Mouse (Mus musculus) cerebellum, postnatal 36 days (tissue): ENCODE measurements around the gene Snap29.

Experiments used
- DNase-seq, 2 experiments: peaks; one replicate each; pipeline ENCODE4 v3.0.0; 2021 to 2022; ENCODE audit warnings: mixed read lengths in 2 of 2

The Snap29 gene

DNA sequence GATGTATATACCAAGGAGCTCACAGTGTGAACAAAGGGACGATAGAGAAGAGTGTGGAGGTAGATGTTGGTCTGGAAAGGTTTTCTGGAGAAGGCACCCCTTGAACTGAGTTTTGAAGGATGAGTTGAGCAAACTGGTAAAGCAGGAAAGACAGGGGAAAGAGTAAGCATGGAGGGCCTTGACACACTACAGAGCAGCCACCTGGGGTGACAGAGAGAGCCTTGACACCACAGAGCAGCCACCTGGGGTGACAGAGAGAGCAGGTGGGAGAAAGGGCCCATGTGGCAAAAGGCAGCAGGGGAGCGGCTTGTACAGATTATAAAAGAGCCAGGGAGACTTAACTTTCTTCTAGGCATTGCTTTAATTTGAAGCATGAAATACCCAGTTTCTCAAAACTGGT, 69.0 kb downstream of the Snap29 start:
- DNase-seq = no peak

DNA sequence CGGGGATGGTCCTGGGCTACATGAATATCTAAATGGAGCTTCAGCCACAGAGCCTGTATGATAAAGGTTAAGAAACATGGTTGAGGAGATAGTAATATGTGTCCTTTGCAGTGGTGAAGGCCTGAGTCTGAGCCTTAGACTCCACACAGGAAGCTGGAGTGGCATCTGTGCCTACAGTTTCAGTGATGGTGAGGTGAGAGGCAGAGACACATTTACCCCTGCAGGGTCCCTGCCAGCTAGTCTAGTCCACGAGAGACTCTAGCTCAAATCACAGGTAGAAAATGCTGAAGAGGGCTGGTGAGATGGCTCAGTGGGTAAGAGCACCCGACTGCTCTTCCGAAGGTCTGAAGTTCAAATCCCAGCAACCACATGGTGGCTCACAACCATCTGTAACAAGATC, 69.5 kb downstream of the Snap29 start:
- DNase-seq = no peak

DNA sequence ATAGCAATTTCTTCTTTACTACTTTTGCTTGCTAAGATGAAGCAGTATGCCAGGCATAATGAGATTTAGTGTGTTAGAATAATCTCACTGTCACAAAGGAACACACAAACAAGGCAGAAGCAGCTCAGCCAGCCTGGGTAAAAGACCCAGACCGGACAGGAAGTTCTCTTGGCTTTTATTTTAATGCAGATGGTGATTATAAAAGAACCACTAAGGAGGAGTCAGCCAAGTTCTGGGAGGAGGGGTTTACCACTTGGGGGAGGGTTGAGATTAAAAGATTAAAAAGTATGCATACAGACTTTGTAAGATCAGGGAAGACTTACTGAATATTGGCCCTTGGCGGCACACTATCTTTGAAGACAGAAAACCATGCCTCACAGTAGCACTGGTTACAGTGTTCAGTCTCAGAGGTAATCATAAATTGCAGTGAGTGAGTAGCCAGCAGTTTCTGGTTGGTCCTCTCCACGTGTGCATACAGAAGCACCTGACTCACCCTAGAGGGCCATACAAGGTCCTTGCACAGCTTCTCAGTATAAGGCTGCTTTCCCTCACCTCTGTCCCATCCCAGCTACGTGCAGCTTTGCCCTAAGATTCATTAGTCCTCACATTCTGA, 72.7 kb downstream of the Snap29 start:
- DNase-seq = no peak
